8 mouse cellular contexts compared by ENCODE assay signal in the genomic region with DNA sequence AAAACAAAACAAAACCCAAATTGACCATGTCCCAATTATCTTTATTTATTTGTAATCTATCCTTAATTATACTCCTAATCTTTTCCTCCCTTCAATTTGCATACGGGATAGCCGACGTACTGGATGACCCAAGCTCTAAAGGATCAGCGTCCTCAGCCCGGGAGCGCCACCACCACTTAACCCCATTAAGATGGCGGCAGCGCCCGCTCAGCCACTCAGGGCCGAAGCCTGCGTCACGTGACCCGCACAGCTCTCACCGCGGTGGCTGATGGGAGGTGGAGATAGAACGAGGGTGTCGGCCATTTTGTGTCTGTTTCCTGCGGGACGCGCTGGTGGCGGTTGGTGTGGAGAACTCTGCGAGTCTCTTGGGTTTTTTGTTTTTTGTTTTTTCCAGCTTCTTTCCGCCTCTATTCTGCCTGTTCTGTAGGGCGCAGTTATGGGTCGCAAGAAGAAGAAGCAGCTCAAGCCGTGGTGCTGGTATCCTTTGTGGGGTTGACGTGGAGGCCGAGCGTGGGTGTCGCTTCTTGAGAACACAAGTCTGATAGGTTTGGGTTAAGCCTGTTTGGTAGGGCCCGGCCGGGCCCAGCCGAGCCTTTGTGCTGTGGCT. TPM values are rescaled to one million over a fixed set of nuclear protein-coding genes. Genes with fewer than 3 reads are reported as not detected.
DNase-seq lines count a peak whose midpoint lies in the region; ATAC-seq and TF ChIP-seq lines count a peak whose summit lies in the region.

A gene (plus strand): TSS at position 261 of the 607 bp plus-strand sequence.

- peak; percentile 99 for TF ChIP-seq POLR2A in heart, adult 2 months (IDR thresholded peaks at IDR 0.05; ENCODE audit: insufficient read depth, low read depth, low read length)

- under 1% methylated on average over 33 of the region's 33 CpGs for WGBS in embryonic facial prominence, embryonic 14.5 days
- WGBS in heart, adult 2 months, result under 1% methylated on average over 33 of the region's 33 CpGs
- under 1% methylated on average over 33 of the region's 33 CpGs for WGBS in limb, embryonic 13.5 days
- under 1% methylated on average over 33 of the region's 33 CpGs for WGBS in midbrain, embryonic 16.5 days

- DNase-seq in 3T3-L1 (ENCODE audit: low read depth, low spot score), result peak; percentile 97
- DNase-seq in adrenal gland, postnatal 4 days (ENCODE audit: low spot score in 2 of 2), result peak; percentile 93 to 97
- peak; percentile 99 for DNase-seq in embryonic facial prominence, embryonic 14.5 days (ENCODE audit: low spot score)
- DNase-seq in heart, adult 2 months, result peak; percentile 97 to 98
- DNase-seq in kidney, adult 8-10 months, result peak; percentile 97 to 98
- DNase-seq in spleen, postnatal 10 days (ENCODE audit: low spot score in 2 of 2), result peak; percentile 98 to 100

- peaks cover 36% of the 10 kb centered on the region for H3K36me3 ChIP-seq in embryonic facial prominence, embryonic 14.5 days (ENCODE audit: control insufficient read depth, insufficient read depth, low read length)
- peaks cover 28% of the 10 kb centered on the region for H3K36me3 ChIP-seq in heart, adult 2 months (ENCODE audit: control insufficient read depth, insufficient read depth, low read length)
- peaks cover 19% of the 10 kb centered on the region for H3K36me3 ChIP-seq in limb, embryonic 13.5 days
- H3K36me3 ChIP-seq in midbrain, embryonic 16.5 days (ENCODE audit: control insufficient read depth, insufficient read depth, low read length), result peaks cover 6% of the 10 kb centered on the region; the same call in 1 of the 2 replicates

- intact Hi-C loops in heart, adult 2 months (cut with DNase I), result no loop called here

- H3K9me3 ChIP-seq in embryonic facial prominence, embryonic 14.5 days (ENCODE audit: control insufficient read depth, low read length), result no peaks in the 10 kb centered on the region
- H3K9me3 ChIP-seq in limb, embryonic 13.5 days, result no peaks in the 10 kb centered on the region
- H3K9me3 ChIP-seq in midbrain, embryonic 16.5 days (replicated peaks; ENCODE audit: control insufficient read depth, low read length, poor library complexity, severe bottlenecking), result no peaks in the 10 kb centered on the region

- TF ChIP-seq EP300 in heart, adult 2 months (IDR thresholded peaks at IDR 0.05; ENCODE audit: insufficient read depth, low read depth, low read length), result no peak

- peak within 1 kb of the TSS; percentile 98 for H3K4me3 ChIP-seq in embryonic facial prominence, embryonic 14.5 days (ENCODE audit: low read depth, low read length)
- H3K4me3 ChIP-seq in heart, adult 2 months, result peak within 1 kb of the TSS; percentile 89
- peak within 1 kb of the TSS; percentile 93 for H3K4me3 ChIP-seq in limb, embryonic 13.5 days
- H3K4me3 ChIP-seq in midbrain, embryonic 16.5 days (ENCODE audit: low read depth, low read length), result peak within 1 kb of the TSS; percentile 96

- ATAC-seq in embryonic facial prominence, embryonic 14.5 days (ENCODE audit: low read depth), result peak; percentile 96
- peak; percentile 94 for ATAC-seq in limb, embryonic 13.5 days (ENCODE audit: low FRiP score, low read depth)
- peak; percentile 96 for ATAC-seq in midbrain, embryonic 16.5 days

- peak within 1 kb of the TSS; percentile 94 for H3K27ac ChIP-seq in embryonic facial prominence, embryonic 14.5 days (replicated peaks; ENCODE audit: low read depth, low read length)
- peak within 1 kb of the TSS; percentile 96 for H3K27ac ChIP-seq in heart, adult 2 months
- H3K27ac ChIP-seq in limb, embryonic 13.5 days, result peak within 1 kb of the TSS; percentile 91
- peak within 1 kb of the TSS; percentile 90 for H3K27ac ChIP-seq in midbrain, embryonic 16.5 days (ENCODE audit: low read length)

- no peak for TF ChIP-seq CTCF in heart, adult 2 months (IDR thresholded peaks at IDR 0.05)

- peak within 1 kb of the TSS; percentile 96 for H3K4me2 ChIP-seq in embryonic facial prominence, embryonic 14.5 days (ENCODE audit: low read depth, low read length)
- H3K4me2 ChIP-seq in limb, embryonic 13.5 days (replicated peaks), result peak within 1 kb of the TSS; percentile 92
- peak within 1 kb of the TSS; percentile 77 for H3K4me2 ChIP-seq in midbrain, embryonic 16.5 days (ENCODE audit: low read length)

- peaks cover 26% of the 10 kb centered on the region for H3K4me1 ChIP-seq in embryonic facial prominence, embryonic 14.5 days (ENCODE audit: control insufficient read depth, insufficient read depth, low read length)
- H3K4me1 ChIP-seq in heart, adult 2 months (ENCODE audit: control insufficient read depth, insufficient read depth, low read length), result peaks cover 4% of the 10 kb centered on the region
- peaks cover 29% of the 10 kb centered on the region for H3K4me1 ChIP-seq in limb, embryonic 13.5 days
- H3K4me1 ChIP-seq in midbrain, embryonic 16.5 days (ENCODE audit: control insufficient read depth, insufficient read depth, low read length), result peaks cover 29% of the 10 kb centered on the region

- H3K9ac ChIP-seq in embryonic facial prominence, embryonic 14.5 days (ENCODE audit: low read depth, low read length), result peak within 1 kb of the TSS; percentile 99
- peak within 1 kb of the TSS; percentile 85 for H3K9ac ChIP-seq in heart, adult 2 months (ENCODE audit: low read depth, low read length)
- H3K9ac ChIP-seq in limb, embryonic 13.5 days, result peak within 1 kb of the TSS; percentile 98
- peak within 1 kb of the TSS; percentile 97 for H3K9ac ChIP-seq in midbrain, embryonic 16.5 days (ENCODE audit: low read depth, low read length)

- H3K79me2 ChIP-seq in heart, adult 2 months (replicated peaks; ENCODE audit: control insufficient read depth, insufficient read depth, low read length), result no peaks in the 10 kb centered on the region

- no peaks in the 10 kb centered on the region for H3K27me3 ChIP-seq in embryonic facial prominence, embryonic 14.5 days (replicated peaks; ENCODE audit: control insufficient read depth, insufficient read depth, low read length)
- H3K27me3 ChIP-seq in heart, adult 2 months (ENCODE audit: control insufficient read depth, insufficient read depth, low read length), result no peaks in the 10 kb centered on the region
- H3K27me3 ChIP-seq in limb, embryonic 13.5 days, result no peaks in the 10 kb centered on the region
- H3K27me3 ChIP-seq in midbrain, embryonic 16.5 days (ENCODE audit: control insufficient read depth, insufficient read depth, low read depth, low read length), result no peaks in the 10 kb centered on the region

RNA-seq across cellular contexts. Expression of the gene that starts here (rescaled TPM):
- total RNA-seq in adrenal gland, postnatal 4 days (2021), result 100 to 1,000 TPM; 192 to 194 TPM
- 214 and 225 TPM in 2 replicates for polyA plus RNA-seq in embryonic facial prominence, embryonic 14.5 days (2014; fragmentation: Nextera tagmentation; extraction: Ambion mirVana)
- 10 to 100 TPM; 58.3 to 59.9 TPM for total RNA-seq in heart, adult 2 months (2021)
- 63.0 and 99.1 TPM in 2 replicates for polyA plus RNA-seq in heart, adult 2 months (2012; rRNA removed)
- polyA plus RNA-seq in limb, embryonic 13.5 days (2015; fragmentation: Nextera tagmentation; extraction: Ambion mirVana), result 253 and 263 TPM in 2 replicates
- 190 and 202 TPM in 2 replicates for polyA plus RNA-seq in midbrain, embryonic 16.5 days (2015; fragmentation: Nextera tagmentation; extraction: Ambion mirVana)

Comparison
In these comparisons a context has a peak if more than half of its experiments do, and no peak if none do; other contexts are left out.
1. Peak in every context shown above with its lines: DNase-seq, ATAC-seq, H3K4me3 ChIP-seq and H3K27ac ChIP-seq.